Mouse (Mus musculus) heart, embryonic 10.5 days (tissue): ENCODE measurements around the gene Tbc1d10a. TPM values are rescaled to one million over a fixed set of nuclear protein-coding genes. Genes with fewer than 3 reads are reported as not detected.

Experiments
- DNase-seq: peaks from one replicate; pipeline ENCODE4 v3.0.0-alpha.2; 2017; ENCODE audit warnings: low spot score
- H3K27ac ChIP-seq: fragments of 300-500 bp; sonication (generic); 2 replicates; pipeline ENCODE4 v1.5.1; 2016; ENCODE audit warnings: mild to moderate bottlenecking
- H3K27me3 ChIP-seq: fragments of 300-500 bp; sonication (generic); 2 replicates; pipeline ENCODE4 v1.6.1; 2016; ENCODE audit warnings: mild to moderate bottlenecking; ENCODE audit not compliant: poor library complexity, insufficient read depth, severe bottlenecking
- H3K36me3 ChIP-seq: fragments of 300-500 bp; sonication (generic); 2 replicates; pipeline ENCODE4 v1.6.1; 2016; ENCODE audit warnings: mild to moderate bottlenecking, moderate library complexity
- H3K4me1 ChIP-seq: fragments of 300-500 bp; sonication (generic); 2 replicates; pipeline ENCODE4 v1.6.1; 2016; ENCODE audit warnings: mild to moderate bottlenecking
- H3K4me3 ChIP-seq: fragments of 300-500 bp; sonication (generic); 2 replicates; pipeline ENCODE4 v1.5.1; 2016; ENCODE audit warnings: mild to moderate bottlenecking, moderate library complexity
- H3K9me3 ChIP-seq: fragments of 300-500 bp; sonication (generic); 2 replicates; pipeline ENCODE4 v1.6.1; 2016; ENCODE audit warnings: mild to moderate bottlenecking, moderate library complexity
- WGBS: fragments of 180-500 bp; shearing (Covaris S2); methylation state at CpG from one replicate; pipeline ENCODE4 v1.1.7; 2016; 5-methylcytosine and 5-hydroxymethylcytosine counted together
- polyA plus RNA-seq: library from polyadenylated mRNA; unstranded; fragments of >200 nt; fragmentation: Nextera tagmentation; extraction: Ambion mirVana; gene quantifications from 2 replicates; pipeline ENCODE4 v1.2.1, GENCODE M21; 2016

Gene Tbc1d10a
- polyA plus RNA-seq: 18.7 and 22.0 TPM in 2 replicates

DNA sequence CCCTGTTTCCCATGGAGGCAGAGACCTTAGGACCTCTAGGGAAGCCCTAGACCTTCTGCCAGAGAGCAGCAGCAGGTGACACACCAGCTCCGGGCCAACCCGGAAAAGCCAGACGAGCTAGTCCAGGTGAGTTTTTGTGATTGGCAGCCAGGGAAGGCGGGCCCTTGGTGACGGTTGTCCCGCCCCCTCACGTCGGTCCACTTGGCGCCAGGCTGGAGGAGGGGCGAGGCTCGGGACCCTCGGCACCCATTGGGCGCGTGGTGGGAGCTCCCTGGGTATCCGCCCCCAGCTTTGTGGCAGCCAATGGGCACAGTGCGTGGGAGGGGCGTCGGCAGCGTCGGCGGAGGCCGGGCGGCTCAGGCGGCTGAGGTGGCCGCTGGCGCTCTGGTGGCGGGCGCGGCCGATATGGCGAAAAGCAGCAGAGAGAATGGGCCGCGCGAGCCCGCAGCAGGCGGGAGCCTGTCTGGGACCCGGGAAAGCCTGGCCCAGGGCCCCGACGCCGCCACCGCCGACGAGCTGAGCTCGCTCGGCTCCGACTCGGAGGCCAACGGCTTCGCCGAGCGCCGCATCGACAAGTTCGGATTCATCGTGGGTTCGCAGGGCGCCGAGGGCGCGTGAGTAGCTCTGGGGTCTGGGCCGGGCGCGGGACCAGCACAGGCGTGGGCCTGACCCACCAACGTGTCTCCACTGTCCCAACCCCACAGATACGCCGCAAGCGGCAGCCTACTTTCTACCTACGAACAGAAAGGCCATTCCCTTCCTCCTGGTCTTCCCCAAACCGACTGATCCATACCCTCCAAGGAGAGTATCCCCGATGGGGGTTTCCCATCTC lies at the start of gene Tbc1d10a:
Gene Tbc1d10a (plus strand): TSS at position 304 of the 832 bp plus-strand sequence.
- WGBS: under 1% methylated on average over 71 of the region's 71 CpGs
- peaks cover 26% of the 10 kb centered on the region for H3K4me1 ChIP-seq
- H3K9me3 ChIP-seq: no peaks in the 10 kb centered on the region
- peak; percentile 98 for DNase-seq
- peaks cover 14% of the 10 kb centered on the region for H3K36me3 ChIP-seq
- H3K27me3 ChIP-seq: peaks cover 8% of the 10 kb centered on the region; the same call in 1 of the 2 replicates
- peak within 1 kb of the TSS; percentile 91 for H3K27ac ChIP-seq
- peak within 1 kb of the TSS; percentile 86 for H3K4me3 ChIP-seq

DNA sequence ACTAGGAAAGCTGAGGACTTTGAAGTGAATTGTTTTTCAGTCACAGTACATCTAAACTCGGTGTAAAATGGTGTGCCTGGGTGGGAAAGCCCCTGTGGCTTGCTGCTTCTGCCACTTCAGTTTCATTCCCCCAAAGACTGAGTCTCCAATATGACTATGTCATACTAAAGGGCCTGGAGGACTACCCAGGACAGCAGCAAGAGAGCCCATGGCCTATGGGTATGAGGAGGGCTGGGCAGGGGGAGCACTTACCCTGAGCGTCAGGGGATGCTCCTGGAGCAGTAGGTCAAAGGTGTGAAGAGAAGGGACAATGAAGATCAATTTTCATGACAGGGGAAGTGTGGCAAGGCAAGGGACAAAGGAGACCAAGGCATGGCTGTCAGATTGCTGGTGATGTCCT lies 47.6 kb upstream of the Tbc1d10a start:
- peaks cover 68% of the 10 kb centered on the region for H3K36me3 ChIP-seq
- WGBS: 82% methylated on average over 2 of the region's 2 CpGs

DNA sequence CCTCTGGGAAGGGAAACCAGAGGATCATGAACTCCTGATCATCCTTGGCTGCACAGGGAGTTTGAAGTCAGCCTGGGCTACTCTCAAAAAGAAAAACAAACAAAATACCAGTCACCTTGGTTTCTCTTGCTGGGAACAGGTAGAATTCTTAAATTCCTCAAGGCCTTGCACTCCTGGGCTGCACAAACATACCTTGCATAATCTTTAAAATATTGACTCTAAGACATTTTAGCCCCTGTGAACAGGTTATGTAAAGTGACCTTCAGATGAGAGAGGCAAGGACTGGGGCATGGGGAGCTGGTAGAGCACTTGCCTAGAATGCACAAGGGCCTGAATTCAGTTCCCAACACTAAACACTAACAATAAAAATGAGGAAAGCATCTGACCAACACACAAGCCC lies 45.1 kb upstream of the Tbc1d10a start:
- H3K4me3 ChIP-seq: no peak overlapping the region
- H3K27me3 ChIP-seq: no peaks in the 10 kb centered on the region
- no peak for DNase-seq
- H3K4me1 ChIP-seq: peaks cover 8% of the 10 kb centered on the region; the same call in 1 of the 2 replicates
- H3K9me3 ChIP-seq: no peaks in the 10 kb centered on the region
- H3K27ac ChIP-seq: no peak overlapping the region
- H3K36me3 ChIP-seq: peaks cover 75% of the 10 kb centered on the region

More for the DNA sequence above, 47.6 kb upstream of the Tbc1d10a start:
- Histone ChIP-seq H3K27me3 (no peaks in the 10 kb centered on the region), H3K27ac (no peak overlapping the region), H3K4me1 (peaks cover 14% of the 10 kb centered on the region), H3K4me3 (no peak overlapping the region), H3K9me3 (no peaks in the 10 kb centered on the region)
- no peak for DNase-seq

DNA sequence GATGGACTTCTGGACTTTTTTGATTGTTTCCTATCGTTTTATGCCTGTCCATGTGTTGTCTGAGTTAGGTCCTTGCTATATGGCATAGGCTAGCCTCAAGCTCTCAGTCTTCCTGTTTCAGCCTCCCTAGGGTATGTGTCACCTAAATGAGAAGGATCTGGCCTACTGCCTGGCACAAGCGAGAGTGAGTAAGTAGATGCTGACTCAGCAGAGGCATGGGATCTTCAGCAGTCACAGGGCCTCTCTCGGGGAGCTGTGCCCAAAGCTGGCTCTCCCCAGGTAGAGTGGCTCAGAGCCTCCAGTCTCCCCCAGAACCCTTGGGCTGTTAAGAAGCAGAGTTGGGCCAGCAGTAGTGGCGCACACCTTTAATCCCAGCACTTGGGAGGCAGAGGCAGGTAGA lies 44.2 kb upstream of the Tbc1d10a start:
- H3K4me1 ChIP-seq: no peaks in the 10 kb centered on the region
- H3K9me3 ChIP-seq: no peaks in the 10 kb centered on the region
- H3K4me3 ChIP-seq: no peak overlapping the region
- DNase-seq: no peak
- peaks cover 68% of the 10 kb centered on the region for H3K36me3 ChIP-seq
- 85% methylated on average over 4 of the region's 4 CpGs for WGBS
- H3K27me3 ChIP-seq: no peaks in the 10 kb centered on the region
- H3K27ac ChIP-seq: no peak overlapping the region

DNA sequence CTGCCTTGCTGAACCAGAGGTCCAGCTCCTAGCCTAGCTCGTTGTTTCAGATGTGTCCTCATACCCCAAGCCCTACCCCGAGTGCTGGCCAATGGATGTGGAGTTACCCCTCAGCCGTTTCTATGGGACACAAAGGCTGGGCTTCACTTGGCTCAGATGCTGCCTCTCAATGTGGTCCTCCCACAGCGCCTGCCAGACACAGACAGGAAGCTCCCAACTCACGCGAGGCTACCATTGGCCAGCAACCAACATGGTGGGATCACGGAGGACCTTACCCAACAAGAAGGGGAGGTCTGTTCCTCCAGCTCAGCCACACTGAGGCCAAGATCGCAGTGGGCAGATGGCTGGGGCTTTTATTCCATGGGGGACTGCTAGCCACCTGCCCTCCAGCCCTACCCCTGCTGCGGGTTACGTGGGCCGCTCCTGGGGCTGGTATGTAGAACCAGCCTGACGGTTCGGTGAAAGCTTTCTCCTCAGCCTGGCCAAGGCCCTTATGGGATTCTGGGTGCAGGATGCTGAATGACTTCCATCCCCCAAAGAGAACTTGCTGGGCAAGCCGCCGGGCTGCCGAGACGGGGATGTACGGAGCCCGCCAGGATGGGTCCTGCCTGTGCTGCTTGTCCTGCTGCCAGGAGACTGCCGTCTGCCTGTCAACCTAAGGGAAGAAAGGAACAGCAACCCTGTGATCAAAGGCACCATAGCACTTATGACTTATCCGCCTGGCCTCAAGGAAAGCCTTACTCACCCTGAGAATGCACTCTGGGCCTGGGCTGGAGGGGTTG lies 43.1 kb upstream of the Tbc1d10a start:
- 84% methylated on average over 21 of the region's 21 CpGs for WGBS
- Histone ChIP-seq H3K27ac (no peak overlapping the region), H3K36me3 (peaks cover 57% of the 10 kb centered on the region), H3K4me3 (no peak overlapping the region), H3K4me1 (peaks cover 6% of the 10 kb centered on the region), H3K9me3 (no peaks in the 10 kb centered on the region), H3K27me3 (0 out of 2 replicates have a peak, but pooled peaks cover 5% of the 10 kb centered on the region)
- DNase-seq: no peak

DNA sequence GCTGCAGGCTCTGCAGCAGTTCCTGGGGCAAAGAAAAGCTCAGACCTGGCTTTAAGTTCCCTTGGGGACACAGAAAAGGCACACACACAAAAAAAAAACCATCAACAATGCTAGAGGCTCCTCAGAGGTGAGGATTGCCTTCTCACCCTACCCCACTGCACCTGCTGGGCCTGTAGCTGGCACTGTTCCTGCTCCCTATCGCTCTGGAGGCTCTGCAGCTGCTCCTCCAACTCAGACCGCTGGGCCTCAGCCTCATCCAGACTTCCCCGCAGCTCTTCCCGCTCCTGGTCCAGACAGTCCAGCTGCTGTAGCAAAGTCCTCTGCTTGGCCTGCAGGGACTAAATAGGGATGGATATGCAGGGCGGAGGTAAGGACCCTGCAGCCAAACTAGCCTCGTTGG lies 40.2 kb upstream of the Tbc1d10a start:
- peaks cover 37% of the 10 kb centered on the region for H3K36me3 ChIP-seq
- no peak overlapping the region for H3K4me3 ChIP-seq
- no peaks in the 10 kb centered on the region for H3K9me3 ChIP-seq
- no peak for DNase-seq
- no peak overlapping the region for H3K27ac ChIP-seq
- H3K27me3 ChIP-seq: 0 out of 2 replicates have a peak, but pooled peaks cover 5% of the 10 kb centered on the region
- H3K4me1 ChIP-seq: peaks cover 8% of the 10 kb centered on the region
- WGBS: 75% methylated on average over 6 of the region's 6 CpGs

DNA sequence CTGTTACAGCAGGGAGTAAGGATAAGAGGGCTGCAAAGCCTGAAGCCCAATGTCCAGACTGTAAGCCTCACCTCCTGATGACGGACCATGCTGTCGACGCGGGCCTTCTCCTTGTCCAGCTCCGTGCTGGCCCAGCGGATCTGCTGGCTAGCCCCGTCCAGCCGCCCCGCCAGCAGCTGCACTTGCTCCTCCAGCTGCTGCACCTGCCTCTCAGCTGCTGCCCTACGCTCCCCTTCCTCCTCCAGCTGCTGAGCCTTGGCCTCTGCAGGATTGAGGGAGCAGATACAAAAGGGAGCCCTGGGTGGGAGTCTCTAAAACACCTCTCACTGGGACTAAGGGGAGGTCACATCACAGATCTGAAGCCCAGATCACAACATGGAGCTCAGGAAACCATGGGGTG lies 39.5 kb upstream of the Tbc1d10a start:
- H3K4me1 ChIP-seq: peaks cover 8% of the 10 kb centered on the region
- no peaks in the 10 kb centered on the region for H3K9me3 ChIP-seq
- DNase-seq: no peak
- H3K27ac ChIP-seq: no peak overlapping the region
- WGBS: 73% methylated on average over 10 of the region's 10 CpGs
- H3K36me3 ChIP-seq: peaks cover 29% of the 10 kb centered on the region
- H3K4me3 ChIP-seq: no peak overlapping the region
- H3K27me3 ChIP-seq: 0 out of 2 replicates have a peak, but pooled peaks cover 5% of the 10 kb centered on the region

DNA sequence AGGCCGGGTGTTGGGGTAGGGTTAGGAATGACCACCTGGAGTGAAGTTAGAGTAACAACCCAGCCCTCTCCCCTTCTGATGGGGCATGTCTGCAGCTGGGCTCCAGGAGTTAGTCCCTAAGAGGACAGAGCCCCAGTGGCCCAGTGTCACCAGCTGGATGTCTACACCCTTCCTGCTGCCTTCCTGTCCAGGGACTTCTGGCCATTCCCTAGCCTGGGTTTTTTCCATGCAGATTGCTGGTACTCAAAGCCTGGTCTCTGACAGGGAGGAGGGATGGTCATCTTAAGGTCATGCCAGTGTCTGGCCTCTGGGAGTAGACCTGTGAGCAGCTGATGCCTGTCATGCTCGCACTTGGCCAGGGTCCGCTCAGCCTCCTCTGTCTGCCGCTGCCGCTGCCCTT lies 38.5 kb upstream of the Tbc1d10a start:
- Histone ChIP-seq H3K27ac (no peak overlapping the region), H3K9me3 (no peaks in the 10 kb centered on the region), H3K36me3 (peaks cover 19% of the 10 kb centered on the region), H3K27me3 (0 out of 2 replicates have a peak, but pooled peaks cover 5% of the 10 kb centered on the region), H3K4me3 (no peak overlapping the region), H3K4me1 (peaks cover 8% of the 10 kb centered on the region)
- no peak for DNase-seq
- 78% methylated on average over 5 of the region's 5 CpGs for WGBS

DNA sequence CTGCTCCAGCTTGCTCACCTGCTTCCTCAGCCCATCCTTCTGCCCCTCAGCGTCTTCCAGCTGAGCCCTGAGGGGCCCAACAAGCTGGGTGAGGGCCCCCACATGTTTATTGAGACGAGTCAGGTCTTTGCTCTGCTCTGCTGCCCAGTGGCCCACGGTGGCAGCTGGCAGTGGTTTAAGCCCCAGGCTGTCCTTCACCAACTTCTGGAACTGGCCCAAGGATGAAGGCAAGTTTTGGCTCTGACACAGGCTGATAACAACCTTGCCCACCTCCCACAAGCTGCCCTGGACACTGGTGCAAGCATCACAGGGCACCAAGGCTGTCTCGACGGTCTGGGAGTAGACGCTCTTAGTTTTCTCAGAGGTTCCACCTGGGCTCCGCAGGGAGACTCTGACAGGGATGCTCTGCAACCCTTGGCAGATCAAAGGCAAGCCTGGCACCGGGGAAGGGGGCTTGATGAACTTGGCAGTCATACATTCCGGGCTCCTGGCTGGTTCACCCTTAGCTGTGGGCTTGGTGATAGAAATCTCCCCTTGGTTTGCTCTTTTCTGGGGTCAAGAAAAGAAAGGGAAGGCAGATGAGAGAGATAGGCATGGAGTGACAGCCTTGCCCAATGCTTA lies 37.9 kb upstream of the Tbc1d10a start:
- Histone ChIP-seq H3K4me1 (peaks cover 8% of the 10 kb centered on the region), H3K9me3 (no peaks in the 10 kb centered on the region), H3K27me3 (0 out of 2 replicates have a peak, but pooled peaks cover 5% of the 10 kb centered on the region), H3K36me3 (peaks cover 14% of the 10 kb centered on the region), H3K27ac (no peak overlapping the region), H3K4me3 (no peak overlapping the region)
- 82% methylated on average over 9 of the region's 9 CpGs for WGBS
- DNase-seq: no peak

DNA sequence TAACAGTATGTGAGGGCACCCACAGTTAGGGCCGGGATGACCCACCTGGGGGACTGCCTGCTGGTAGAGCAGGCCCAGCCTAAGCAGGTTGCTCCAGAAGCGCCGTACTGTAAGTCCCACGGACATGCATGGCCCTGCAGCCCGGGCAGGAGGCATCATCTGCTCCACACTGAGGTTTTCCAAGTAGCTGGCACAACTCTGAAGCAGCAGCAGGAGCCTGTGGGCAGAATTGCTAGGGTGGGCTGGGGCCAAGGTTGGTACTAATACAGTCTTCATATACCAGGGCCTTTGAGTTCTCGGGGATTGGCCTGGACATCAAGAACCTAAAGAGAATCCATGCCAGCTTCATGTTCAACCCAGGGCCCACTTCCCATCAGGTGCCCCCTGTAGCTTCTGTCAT lies 36.7 kb upstream of the Tbc1d10a start:
- Histone ChIP-seq H3K9me3 (no peaks in the 10 kb centered on the region), H3K36me3 (peaks cover 7% of the 10 kb centered on the region; the same call in 1 of the 2 replicates), H3K27me3 (0 out of 2 replicates have a peak, but pooled peaks cover 5% of the 10 kb centered on the region), H3K4me1 (peaks cover 8% of the 10 kb centered on the region), H3K4me3 (no peak overlapping the region), H3K27ac (no peak overlapping the region)
- no peak for DNase-seq
- 81% methylated on average over 6 of the region's 6 CpGs for WGBS

DNA sequence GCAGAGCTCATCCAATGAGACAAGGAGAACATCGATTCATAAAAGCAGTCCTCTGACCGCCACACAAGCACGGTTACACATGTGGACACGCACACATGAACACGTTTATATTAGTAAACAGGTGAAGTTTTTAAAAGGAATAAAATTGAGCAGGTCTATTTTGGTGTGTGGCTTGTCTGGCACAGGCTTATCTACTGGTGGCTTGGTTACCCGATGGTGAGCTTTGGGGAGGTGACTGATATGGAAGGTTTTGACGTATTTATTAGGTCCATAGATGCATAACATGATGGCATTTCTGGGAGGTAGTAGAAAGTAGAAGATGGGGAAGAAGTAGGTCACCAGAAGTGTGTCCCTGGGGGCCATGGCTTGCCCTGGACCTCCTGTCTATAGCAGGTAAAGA lies 32.9 kb upstream of the Tbc1d10a start:
- Histone ChIP-seq H3K27me3 (no peaks in the 10 kb centered on the region), H3K9me3 (no peaks in the 10 kb centered on the region), H3K36me3 (0 out of 2 replicates have a peak, but pooled peaks cover 7% of the 10 kb centered on the region), H3K4me3 (no peak overlapping the region), H3K27ac (no peak overlapping the region), H3K4me1 (0 out of 2 replicates have a peak, but pooled peaks cover under 1% of the 10 kb centered on the region)
- DNase-seq: no peak
- WGBS: 87% methylated on average over 7 of the region's 7 CpGs

DNA sequence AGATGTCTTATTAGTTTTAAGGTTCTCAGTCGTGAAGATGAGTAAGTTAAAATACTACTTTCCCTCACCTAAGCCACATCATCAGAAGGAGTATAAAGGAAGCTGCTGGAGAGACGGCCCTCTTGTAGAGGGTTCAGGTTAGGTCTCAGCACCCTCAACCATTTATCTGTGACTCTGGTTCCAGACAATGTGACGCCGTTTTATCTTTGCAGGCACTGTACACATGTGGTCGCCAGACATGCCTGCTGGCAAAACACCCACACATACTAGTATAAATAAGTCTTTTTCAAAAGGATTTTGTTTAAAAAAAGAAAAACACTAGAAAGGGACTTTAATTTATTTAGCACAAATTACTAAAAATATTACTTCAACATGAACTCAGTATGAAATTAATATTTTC lies 30.9 kb upstream of the Tbc1d10a start:
- Histone ChIP-seq H3K27ac (no peak overlapping the region), H3K27me3 (no peaks in the 10 kb centered on the region), H3K9me3 (no peaks in the 10 kb centered on the region), H3K4me3 (no peak overlapping the region), H3K4me1 (peaks cover 11% of the 10 kb centered on the region), H3K36me3 (0 out of 2 replicates have a peak, but pooled peaks cover 2% of the 10 kb centered on the region)
- WGBS: 60% methylated on average over 5 of the region's 5 CpGs
- no peak for DNase-seq
